Mouse (Mus musculus) MEL (cell line): ENCODE data around the gene Bcat1.

ENCODE experiments used
- BHLHE40 ChIP-seq: IDR thresholded peaks from 2 replicates; pipeline ENCODE4 v1.6.1; 2012; ENCODE audit warnings: low read depth, mild to moderate bottlenecking, inconsistent platforms, low read length, improper control_type of control experiment, borderline replicate concordance
- CHD2 ChIP-seq: IDR thresholded peaks from 2 replicates; pipeline ENCODE4 v1.6.1; 2011; ENCODE audit warnings: low read length, improper control_type of control experiment
- CTCF ChIP-seq, 3 experiments: IDR thresholded peaks in 2 of 3; conservative IDR thresholded peaks in 1 of 3; 2 replicates each; pipeline ENCODE4 v1.5.1; 2011 to 2012; ENCODE audit warnings: low read length in 3 of 3, low read depth in 2 of 3, mild to moderate bottlenecking in 2 of 3, improper control_type of control experiment in 1 of 3, inconsistent platforms in 1 of 3, mixed read lengths in 1 of 3, moderate library complexity in 1 of 3; ENCODE audit not compliant: control insufficient read depth in 1 of 3, insufficient read depth in 1 of 3, poor library complexity in 1 of 3, severe bottlenecking in 1 of 3
- ELF1 ChIP-seq: IDR thresholded peaks from 2 replicates; pipeline ENCODE4 v1.6.1; 2014; ENCODE audit warnings: low read depth, mild to moderate bottlenecking, inconsistent platforms, low read length, improper control_type of control experiment, moderate library complexity
- EP300 ChIP-seq, 2 experiments: IDR thresholded peaks; 2 replicates each; pipeline ENCODE4 v1.6.1; 2011; ENCODE audit warnings: improper control_type of control experiment in 2 of 2, low read length in 2 of 2, low read depth in 1 of 2, mild to moderate bottlenecking in 1 of 2
- GATA1 ChIP-seq: IDR thresholded peaks from 2 replicates; pipeline ENCODE4 v1.6.1; 2011; ENCODE audit warnings: low read depth, low read length, improper control_type of control experiment
- MAX ChIP-seq: IDR thresholded peaks from 2 replicates; pipeline ENCODE4 v1.6.1; 2011; ENCODE audit warnings: low read length, improper control_type of control experiment
- POLR2A ChIP-seq, 2 experiments: IDR thresholded peaks; 2 replicates each; pipeline ENCODE4 v1.6.1; 2011 to 2012; ENCODE audit warnings: low read length in 2 of 2, mild to moderate bottlenecking in 2 of 2, control low read depth in 1 of 2, improper control_type of control experiment in 1 of 2, low read depth in 1 of 2, moderate library complexity in 1 of 2; ENCODE audit not compliant: control insufficient read depth in 1 of 2, insufficient read depth in 1 of 2, poor library complexity in 1 of 2
- RAD21 ChIP-seq: IDR thresholded peaks from 2 replicates; pipeline ENCODE4 v1.6.1; 2011; ENCODE audit warnings: mild to moderate bottlenecking, low read depth, low read length, improper control_type of control experiment
- TCF12 ChIP-seq: IDR thresholded peaks from 2 replicates; pipeline ENCODE4 v1.6.1; 2014; ENCODE audit warnings: low read depth, mild to moderate bottlenecking, inconsistent platforms, low read length, improper control_type of control experiment, moderate library complexity
- ZMIZ1 ChIP-seq: IDR thresholded peaks from 2 replicates; pipeline ENCODE4 v1.6.1; 2012; ENCODE audit warnings: low read depth, mild to moderate bottlenecking, inconsistent platforms, low read length, improper control_type of control experiment, moderate library complexity
- ZNF384 ChIP-seq: IDR thresholded peaks from 2 replicates; pipeline ENCODE4 v1.6.1; 2012; ENCODE audit warnings: low read depth, mild to moderate bottlenecking, inconsistent platforms, low read length, improper control_type of control experiment

DNA sequence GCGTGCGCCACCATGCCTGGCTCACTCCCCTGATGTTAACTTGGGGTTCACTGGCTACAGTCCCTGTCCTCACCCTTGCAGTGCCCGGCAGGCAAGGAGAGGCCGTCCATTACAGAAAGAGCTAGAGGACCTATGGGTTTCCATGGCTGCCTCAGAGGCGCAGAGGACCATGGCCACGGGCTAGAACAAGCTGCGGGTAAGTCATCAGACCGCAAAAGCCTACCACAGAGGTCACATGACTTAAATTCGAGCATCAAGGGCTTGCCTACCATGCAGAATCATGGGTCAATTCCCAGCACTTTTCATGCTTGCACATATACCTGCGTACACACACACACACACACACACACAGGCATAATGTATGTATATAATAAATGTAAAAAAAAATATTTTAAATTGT, 29.5 kb upstream of the Bcat1 start:
- TF ChIP-seq POLR2A (IDR thresholded peaks at IDR 0.05; ENCODE audit: control insufficient read depth in 1 of 2, insufficient read depth in 1 of 2, low read depth in 1 of 2, low read length in 2 of 2, poor library complexity in 1 of 2) (no peak), TCF12 (no peak), ZNF384 (no peak), EP300 (IDR thresholded peaks at IDR 0.05; ENCODE audit: low read depth in 1 of 2, low read length in 2 of 2) (no peak), BHLHE40 (no peak), ELF1 (no peak), CHD2 (no peak), CTCF (IDR thresholded peaks at IDR 0.05 in 2 of 3, conservative IDR thresholded peaks at IDR 0.05 in 1 of 3; ENCODE audit: control insufficient read depth in 1 of 3, insufficient read depth in 1 of 3, low read depth in 2 of 3, low read length in 3 of 3, poor library complexity in 1 of 3, severe bottlenecking in 1 of 3) (no peak), RAD21 (no peak), ZMIZ1 (no peak), GATA1 (no peak), MAX (no peak)
